Mouse (Mus musculus) cerebral cortex, adult 2 months (tissue): ENCODE data around the gene Islr2.

Experiments used
- WGBS: fragments of 180-500 bp; shearing (Covaris S2); methylation state at CpG from one replicate; pipeline ENCODE4 v1.1.7; 2018; 5-methylcytosine and 5-hydroxymethylcytosine counted together

Gene Islr2

GRCm38 (mm10) chr9:58153095-58153494, 51.0 kb downstream of the Islr2 start:
- WGBS: 86% methylated on average over 3 of the region's 3 CpGs

DNA sequence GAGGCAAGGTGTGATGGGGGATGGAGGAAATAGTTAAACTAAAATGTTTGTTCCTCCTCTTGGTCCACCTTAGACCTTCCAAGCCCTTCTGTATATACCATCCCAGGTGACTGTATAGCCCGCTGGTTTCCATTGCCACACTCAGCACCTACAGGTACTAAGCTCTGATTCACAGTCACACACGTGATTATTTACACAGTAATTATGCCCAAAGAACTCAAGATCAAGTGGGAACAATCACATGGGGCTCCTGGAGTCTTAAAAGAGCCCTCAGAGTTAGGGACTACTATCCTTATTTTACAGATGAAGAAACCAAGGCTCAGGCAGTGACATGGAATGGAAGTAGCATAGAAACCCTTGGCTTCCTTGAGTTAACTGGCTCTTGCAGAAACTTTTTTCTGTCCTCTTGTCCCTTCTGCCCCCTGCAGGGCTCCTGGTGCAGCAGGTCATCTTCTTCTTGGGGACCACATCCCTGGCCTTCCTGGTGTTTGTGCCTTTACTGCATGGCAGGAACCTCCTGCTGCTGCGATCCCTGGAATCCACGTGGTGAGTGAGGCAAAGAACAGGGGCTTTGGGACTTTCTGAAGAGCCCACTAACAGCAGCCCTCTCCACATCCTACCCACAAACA, 53.3 kb downstream of the Islr2 start:
- 88% methylated on average over 4 of the region's 4 CpGs for WGBS

- 82% methylated on average over 2 of the region's 2 CpGs for WGBS
Observed at GRCm38 (mm10) chr9:58148806-58149205, 55.3 kb downstream of the Islr2 start.
